Mouse (Mus musculus): ENCODE results near the gene Tmem202. TPM values are rescaled to one million over a fixed set of nuclear protein-coding genes. Genes with fewer than 3 reads are reported as not detected.

Tmem202 gene
- total and polyA plus RNA-seq, 3 experiments, result 0.20 to 0.64 TPM; not detected in 1

DNA sequence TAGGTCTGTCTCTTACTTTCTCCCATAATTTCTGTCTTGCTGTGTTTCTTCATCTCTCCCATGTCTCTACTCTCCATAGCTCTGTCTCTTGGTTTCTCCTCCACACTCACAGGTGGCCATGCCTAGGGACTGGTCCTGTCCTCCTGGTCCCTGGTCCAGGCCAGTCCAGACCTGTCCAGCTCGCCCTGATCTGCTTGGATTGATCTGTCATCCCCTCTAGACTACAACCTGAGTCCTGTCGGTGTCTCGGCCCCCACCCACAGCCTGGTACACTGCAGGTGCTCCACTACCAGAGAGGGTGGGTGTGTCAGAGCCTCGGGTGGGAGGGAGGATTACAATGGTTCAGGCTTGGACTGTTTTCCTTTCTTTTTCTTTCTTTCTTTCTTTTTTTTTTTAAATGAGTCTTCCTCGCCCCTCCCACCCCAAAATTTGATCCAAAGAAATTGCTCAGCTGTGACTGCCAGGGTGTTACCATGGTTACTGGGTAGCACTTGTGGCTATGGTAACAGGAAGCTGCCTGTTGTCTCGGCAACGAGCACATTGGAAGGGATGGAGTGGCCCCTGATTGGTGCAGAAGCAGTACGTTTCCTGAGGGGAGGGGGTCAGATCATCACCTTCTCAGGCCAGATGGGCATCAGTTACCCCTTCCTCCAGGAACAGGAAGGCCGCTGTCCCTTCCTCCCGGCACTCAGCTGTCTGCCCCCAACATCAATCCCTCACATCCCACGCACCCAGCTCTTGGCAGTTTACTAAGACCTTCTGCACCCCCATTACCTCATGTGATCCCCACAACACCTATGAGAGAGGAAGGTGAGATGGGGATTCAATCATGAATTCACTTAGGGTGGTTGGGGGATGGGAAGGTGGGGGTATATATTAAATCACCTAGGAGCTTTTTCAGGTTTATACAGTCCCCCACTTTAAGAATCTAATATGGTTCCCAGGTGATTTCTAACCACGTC lies 49.3 kb upstream of the Tmem202 start:
- Histone ChIP-seq H3K4me3 (replicated peaks in 1 of 3; ENCODE audit: low read depth in 2 of 3, low read length in 2 of 3, poor library complexity in 1 of 3) (no peak overlapping the region), H3K4me1 (ENCODE audit: control insufficient read depth in 1 of 2, insufficient read depth in 2 of 2) (peaks cover 4 to 8% of the 10 kb centered on the region in 2 experiments; a peak in 3 of 4 replicates), H3K9me3 (replicated peaks; ENCODE audit: low read length) (no peaks in the 10 kb centered on the region), H3K9ac (ENCODE audit: insufficient read depth, low read depth) (no peak overlapping the region), H3K27ac (ENCODE audit: insufficient read depth, low read depth) (no peak overlapping the region), H3K79me2 (replicated peaks; ENCODE audit: control insufficient read depth, extremely low read depth, insufficient read depth, poor library complexity, severe bottlenecking) (no peaks in the 10 kb centered on the region), H3K36me3 (replicated peaks in 1 of 2; ENCODE audit: control insufficient read depth in 1 of 2, insufficient read depth in 1 of 2, low read length in 1 of 2) (no peaks in the 10 kb centered on the region), H3K4me2 (ENCODE audit: insufficient read depth, low read depth, poor library complexity, severe bottlenecking) (no peak overlapping the region), H3K27me3 (replicated peaks) (peaks cover 32% of the 10 kb centered on the region)
- in situ Hi-C loops (cut with MboI; ENCODE audit: low pct_ligation_motif_present, low pct_unique_long_range_greater_than_20kb, low sequenced_read_pairs), result no loop called here
- dilution Hi-C loops (cut with MboI; ENCODE audit: extremely low pct_ligation_motif_present, extremely low pct_unique_long_range_greater_than_20kb, low sequenced_read_pairs), result no loop called here
- TF ChIP-seq MXI1 (IDR thresholded peaks at IDR 0.05; ENCODE audit: low read depth, low read length) (peak; percentile 49; the same call in 1 of the 2 replicates), RCOR1 (conservative IDR thresholded peaks at IDR 0.05; ENCODE audit: low read depth, low read length) (no peak)
- no peak for DNase-seq (ENCODE audit: extremely low read depth)

DNA sequence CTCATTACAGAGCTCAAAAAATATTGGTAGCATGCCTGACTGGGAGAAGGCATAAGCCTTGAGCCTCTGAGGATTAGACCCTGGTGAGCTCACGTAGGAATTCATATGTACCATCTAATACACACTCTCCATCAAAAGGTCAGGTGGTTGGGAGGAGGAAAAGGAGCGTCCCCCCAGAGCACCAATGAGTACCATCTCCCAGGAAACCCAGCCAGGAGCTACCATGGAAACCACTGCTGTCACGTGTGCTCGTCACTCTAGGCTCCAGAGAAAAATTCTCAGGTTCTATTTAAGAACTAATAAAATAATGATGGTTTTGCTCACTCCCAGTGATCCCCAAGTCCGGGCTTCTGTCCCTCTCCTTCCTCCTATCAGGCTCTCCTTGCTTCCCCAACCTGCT lies 48.6 kb upstream of the Tmem202 start:
- dilution Hi-C loops (cut with MboI; ENCODE audit: extremely low pct_ligation_motif_present, extremely low pct_unique_long_range_greater_than_20kb, low sequenced_read_pairs), result no loop called here
- Histone ChIP-seq H3K27ac (ENCODE audit: insufficient read depth, low read depth) (no peak overlapping the region), H3K4me1 (ENCODE audit: control insufficient read depth in 1 of 2, insufficient read depth in 2 of 2) (peaks cover 4 to 8% of the 10 kb centered on the region in 2 experiments; a peak in 3 of 4 replicates), H3K36me3 (replicated peaks in 1 of 2; ENCODE audit: control insufficient read depth in 1 of 2, insufficient read depth in 1 of 2, low read length in 1 of 2) (no peaks in the 10 kb centered on the region), H3K79me2 (replicated peaks; ENCODE audit: control insufficient read depth, extremely low read depth, insufficient read depth, poor library complexity, severe bottlenecking) (no peaks in the 10 kb centered on the region), H3K9me3 (replicated peaks; ENCODE audit: low read length) (no peaks in the 10 kb centered on the region), H3K4me3 (replicated peaks in 1 of 3; ENCODE audit: low read depth in 2 of 3, low read length in 2 of 3, poor library complexity in 1 of 3) (no peak overlapping the region), H3K27me3 (replicated peaks) (peaks cover 38% of the 10 kb centered on the region), H3K4me2 (ENCODE audit: insufficient read depth, low read depth, poor library complexity, severe bottlenecking) (no peak overlapping the region), H3K9ac (ENCODE audit: insufficient read depth, low read depth) (no peak overlapping the region)
- TF ChIP-seq EP300 (IDR thresholded peaks at IDR 0.05; ENCODE audit: low read length), result no peak
- TF ChIP-seq ZKSCAN1 (IDR thresholded peaks at IDR 0.05; ENCODE audit: borderline replicate concordance, low read depth, low read length), result no peak
- TF ChIP-seq KAT2A (IDR thresholded peaks at IDR 0.05; ENCODE audit: insufficient replicate concordance, low read length), result no peak
- no peak for TF ChIP-seq CHD1 (IDR thresholded peaks at IDR 0.05; ENCODE audit: low read depth, low read length)
- no peak for TF ChIP-seq CHD2 (IDR thresholded peaks at IDR 0.05; ENCODE audit: low read length)
- TF ChIP-seq MAZ (IDR thresholded peaks at IDR 0.05; ENCODE audit: low read depth, low read length), result no peak
- no peak for TF ChIP-seq USF2 (conservative IDR thresholded peaks at IDR 0.05; ENCODE audit: low read depth, low read length)
- no peak for TF ChIP-seq CTCF (conservative IDR thresholded peaks at IDR 0.05 in 1 of 2, IDR thresholded peaks at IDR 0.05 in 1 of 2; ENCODE audit: low read depth in 2 of 2, low read length in 2 of 2)
- TF ChIP-seq IRF4 (IDR thresholded peaks at IDR 0.05; ENCODE audit: low read depth, low read length), result no peak
- TF ChIP-seq SMC3 (IDR thresholded peaks at IDR 0.05; ENCODE audit: low read depth, low read length), result no peak
- no peak for TF ChIP-seq ZMIZ1 (IDR thresholded peaks at IDR 0.05; ENCODE audit: low read depth, low read length)
- TF ChIP-seq ZC3H11A (IDR thresholded peaks at IDR 0.05; ENCODE audit: low read depth, low read length), result no peak
- no peak for TF ChIP-seq BHLHE40 (IDR thresholded peaks at IDR 0.05; ENCODE audit: low read depth, low read length)
- TF ChIP-seq RCOR1 (conservative IDR thresholded peaks at IDR 0.05; ENCODE audit: low read depth, low read length), result no peak
- no peak for TF ChIP-seq ETS1 (conservative IDR thresholded peaks at IDR 0.05; ENCODE audit: low read depth, low read length)
- TF ChIP-seq POLR2A (IDR thresholded peaks at IDR 0.05; ENCODE audit: low read depth, low read length), result no peak
- no peak for TF ChIP-seq JUND (conservative IDR thresholded peaks at IDR 0.05; ENCODE audit: low read depth, low read length)
- TF ChIP-seq JUN (IDR thresholded peaks at IDR 0.05; ENCODE audit: insufficient read depth, low read depth, low read length), result no peak
- TF ChIP-seq UBTF (IDR thresholded peaks at IDR 0.05; ENCODE audit: low read depth, low read length), result no peak
- no peak for TF ChIP-seq E2F4 (IDR thresholded peaks at IDR 0.05; ENCODE audit: insufficient replicate concordance, low read depth, low read length)
- DNase-seq (ENCODE audit: extremely low read depth), result no peak
- in situ Hi-C loops (cut with MboI; ENCODE audit: low pct_ligation_motif_present, low pct_unique_long_range_greater_than_20kb, low sequenced_read_pairs), result no loop called here
